Mouse (Mus musculus) ES-E14 (cell line): ENCODE measurements around the gene Iqgap1. TPM values are rescaled to one million over a fixed set of nuclear protein-coding genes. Genes with fewer than 3 reads are reported as not detected.

ENCODE experiments used
- DNase-seq: peaks from one replicate; pipeline ENCODE4 v3.0.0-alpha.2; 2013; ENCODE audit warnings: low read depth, low spot score
- H3K27ac ChIP-seq: 2 replicates; pipeline ENCODE4 v1.5.1; 2012; ENCODE audit warnings: low read depth, mild to moderate bottlenecking, low read length, moderate library complexity, mixed read lengths; ENCODE audit not compliant: poor library complexity, insufficient read depth, severe bottlenecking
- H3K36me3 ChIP-seq: 2 replicates; pipeline ENCODE4 v1.6.1; 2012; ENCODE audit warnings: mild to moderate bottlenecking, low read length, moderate library complexity, mixed read lengths; ENCODE audit not compliant: control insufficient read depth, poor library complexity, insufficient read depth, severe bottlenecking
- H3K4me1 ChIP-seq, 2 experiments: fragments of 150-350 bp in 1 of 2; sonication (generic) in 1 of 2; 2 replicates each; pipeline ENCODE4 v1.6.1; 2012; ENCODE audit warnings: low read length in 2 of 2, mild to moderate bottlenecking in 1 of 2, mixed read lengths in 1 of 2; ENCODE audit not compliant: control insufficient read depth in 2 of 2, insufficient read depth in 2 of 2, poor library complexity in 1 of 2
- H3K4me3 ChIP-seq, 2 experiments: fragments of 150-350 bp in 1 of 2; sonication (generic) in 1 of 2; 2 replicates each; pipeline ENCODE4 v1.5.1; 2012; ENCODE audit warnings: low read length in 2 of 2, low read depth in 1 of 2, mild to moderate bottlenecking in 1 of 2, mixed read lengths in 1 of 2; ENCODE audit not compliant: insufficient read depth in 1 of 2, poor library complexity in 1 of 2, severe bottlenecking in 1 of 2
- H3K9ac ChIP-seq: 2 replicates; pipeline ENCODE4 v1.6.1; 2012; ENCODE audit warnings: low read depth, mild to moderate bottlenecking, low read length, mixed read lengths; ENCODE audit not compliant: poor library complexity, insufficient read depth, severe bottlenecking
- H3K9me3 ChIP-seq: fragments of 150-350 bp; sonication (generic); 2 replicates; pipeline ENCODE4 v1.6.1; 2012; ENCODE audit warnings: low read depth, mild to moderate bottlenecking, low read length; ENCODE audit not compliant: control insufficient read depth, insufficient read depth
- CHD2 ChIP-seq: IDR thresholded peaks from 2 replicates; pipeline ENCODE4 v1.6.1; 2014; ENCODE audit warnings: mild to moderate bottlenecking, low read depth, low read length, inconsistent platforms
- HCFC1 ChIP-seq: IDR thresholded peaks from 2 replicates; pipeline ENCODE4 v1.6.1; 2012; ENCODE audit warnings: low read length, inconsistent platforms, borderline replicate concordance; ENCODE audit not compliant: insufficient read depth
- MAFK ChIP-seq: IDR thresholded peaks from 2 replicates; pipeline ENCODE4 v1.6.1; 2014; ENCODE audit warnings: mild to moderate bottlenecking, low read depth, low read length, inconsistent platforms; ENCODE audit not compliant: insufficient read depth
- ZC3H11A ChIP-seq: IDR thresholded peaks from 2 replicates; pipeline ENCODE4 v1.6.1; 2012; ENCODE audit warnings: low read depth, mild to moderate bottlenecking, inconsistent platforms, low read length, borderline replicate concordance
- ZNF384 ChIP-seq: IDR thresholded peaks from 2 replicates; pipeline ENCODE4 v1.6.1; 2012; ENCODE audit warnings: low read depth, low read length, inconsistent platforms
- in situ Hi-C, 2 experiments: fragments of 600-800 bp; cut with MboI; formaldehyde crosslinking; loops; one replicate each; pipeline ENCODE4 v1.15.1; 2025; ENCODE audit warnings: low sequenced_read_pairs in 2 of 2, inconsistent platforms in 1 of 2; ENCODE audit not compliant: unreplicated experiment in 2 of 2
- total RNA-seq: library from RNA; depleted of rRNA; stranded (reverse); fragments of 300-350 nt; gene quantifications from 2 replicates; pipeline ENCODE4 v1.2.3, GENCODE M21; 2012; rRNA removed

Gene Iqgap1
- total RNA-seq: 135 and 170 TPM in 2 replicates

DNA sequence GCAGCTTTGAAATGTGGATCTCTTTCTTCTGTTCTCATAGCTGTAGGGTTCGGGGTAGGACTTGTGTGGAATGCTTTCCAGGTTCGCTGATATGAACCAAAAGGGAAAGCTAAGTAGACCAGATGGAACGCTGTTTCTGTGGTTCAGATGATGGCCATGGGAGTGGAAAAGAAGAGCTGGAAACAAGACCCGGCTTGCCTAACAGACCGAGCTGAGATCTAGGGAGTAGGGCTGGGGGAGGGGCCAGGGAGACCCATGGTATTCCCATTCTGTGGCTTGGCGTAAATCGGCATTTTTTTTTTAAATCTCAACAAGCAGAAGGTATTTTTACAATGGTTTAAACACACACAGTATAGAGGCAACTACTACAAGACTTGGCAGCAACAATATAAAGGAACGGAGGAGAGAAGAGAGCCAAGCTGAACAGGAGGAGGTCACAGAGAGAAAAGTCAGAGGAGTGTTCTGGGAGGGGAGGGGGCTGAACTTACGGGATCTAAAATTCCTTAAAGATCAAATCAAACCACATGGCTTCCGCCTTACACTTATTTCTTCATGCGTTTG is at the start of gene Iqgap1:
Gene Iqgap1, minus strand, starts transcription at position 132 of the 561 bp plus-strand sequence.
- peak within 1 kb of the TSS; percentile 13 to 27; a peak in 2 of 4 replicates for H3K4me3 ChIP-seq
- no peak within 1 kb of the TSS; the same call in 1 of the 2 replicates for H3K27ac ChIP-seq
- no peaks in the 10 kb centered on the region for H3K36me3 ChIP-seq
- peaks cover 10 to 16% of the 10 kb centered on the region in 2 experiments for H3K4me1 ChIP-seq
- no peaks in the 10 kb centered on the region for H3K9me3 ChIP-seq
- H3K9ac ChIP-seq: peak within 1 kb of the TSS; percentile 48; the same call in 1 of the 2 replicates
- no peak for DNase-seq
- no peak for TF ChIP-seq ZNF384
- TF ChIP-seq MAFK: no peak
- TF ChIP-seq HCFC1: no peak
- no peak for TF ChIP-seq ZC3H11A
- in situ Hi-C loops: no loop called here

DNA sequence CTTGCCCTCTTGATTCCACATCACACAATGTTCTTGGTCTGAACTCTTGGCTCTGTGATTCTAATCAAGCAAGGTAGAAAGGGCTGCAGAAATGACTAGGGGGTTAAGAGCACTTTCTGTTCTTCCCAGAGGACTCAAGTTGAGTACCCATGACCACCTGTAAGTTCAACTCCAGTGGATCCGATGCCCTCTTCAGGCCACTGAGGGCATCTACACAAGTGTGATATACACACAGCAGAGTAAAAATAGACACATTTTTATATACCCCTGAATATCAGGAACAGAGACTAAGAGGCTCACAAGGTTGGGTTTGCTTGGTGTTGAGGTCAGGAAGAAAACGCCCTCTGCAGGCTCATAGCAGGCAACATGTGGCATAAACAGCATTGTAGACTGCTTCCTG is 47.9 kb upstream of the Iqgap1 start:
- Histone ChIP-seq H3K4me1 (peaks cover 0 to 2% of the 10 kb centered on the region in 2 experiments; a peak in 2 of 4 replicates), H3K9me3 (no peaks in the 10 kb centered on the region), H3K36me3 (no peaks in the 10 kb centered on the region), H3K4me3 (no peak overlapping the region), H3K27ac (no peak overlapping the region), H3K9ac (no peak overlapping the region)
- in situ Hi-C loops: no loop called here
- no peak for DNase-seq
- no peak for TF ChIP-seq ZNF384
- TF ChIP-seq CHD2: no peak
- TF ChIP-seq HCFC1: no peak
- no peak for TF ChIP-seq MAFK
- 0 out of 2 replicates have a peak, but pooled peaks have one; percentile 12 for TF ChIP-seq ZC3H11A

DNA sequence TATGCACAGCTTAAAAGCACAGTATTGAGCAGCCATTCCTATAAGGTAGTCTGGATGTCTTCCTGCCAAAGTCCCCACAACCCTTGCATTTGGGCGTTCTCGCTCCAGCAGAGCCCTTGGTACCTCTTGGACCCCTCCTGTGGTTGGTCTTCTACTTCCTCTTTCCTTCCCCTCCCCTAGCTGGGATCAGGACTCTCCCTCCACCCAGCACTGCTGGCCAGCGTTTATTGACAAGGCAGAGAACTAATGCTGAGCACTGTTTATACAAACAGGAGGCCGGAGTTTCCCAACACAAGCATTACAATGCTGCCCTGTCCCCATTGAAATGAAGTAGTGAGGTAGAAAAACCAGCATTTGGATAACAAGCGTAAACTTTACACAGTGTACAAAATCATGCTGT is 47.3 kb upstream of the Iqgap1 start:
- no peaks in the 10 kb centered on the region for H3K9me3 ChIP-seq
- no peak overlapping the region for H3K9ac ChIP-seq
- no peaks in the 10 kb centered on the region for H3K36me3 ChIP-seq
- H3K27ac ChIP-seq: no peak overlapping the region
- H3K4me1 ChIP-seq: peaks cover 0 to 2% of the 10 kb centered on the region in 2 experiments; a peak in 2 of 4 replicates
- no peak for DNase-seq
- no peak for TF ChIP-seq ZC3H11A
- TF ChIP-seq HCFC1: no peak
- TF ChIP-seq CHD2: no peak
- no peak for TF ChIP-seq ZNF384
- no peak for TF ChIP-seq MAFK
- in situ Hi-C loops: no loop called here
- no peak overlapping the region for H3K4me3 ChIP-seq

DNA sequence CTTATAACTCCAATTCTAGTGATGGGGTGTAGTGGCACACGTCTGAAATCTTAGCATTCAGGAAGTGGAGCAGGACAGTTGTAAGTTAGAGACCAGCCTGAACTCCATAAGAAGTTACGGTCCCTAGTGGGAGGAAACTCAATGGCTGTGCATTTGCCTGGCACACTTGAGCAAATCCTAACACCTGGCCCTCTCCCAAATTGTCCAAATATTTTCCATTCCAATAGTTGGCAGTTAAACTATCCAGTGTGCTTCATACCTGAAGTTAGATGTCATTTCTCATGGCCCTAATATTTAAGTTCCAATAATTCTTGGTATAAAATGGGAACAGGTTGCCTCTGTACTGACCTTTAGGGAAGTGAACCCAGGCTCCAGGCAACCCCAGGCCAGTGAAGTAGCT is 42.9 kb upstream of the Iqgap1 start:
- Histone ChIP-seq H3K9ac (no peak overlapping the region), H3K4me1 (peaks cover 0 to 4% of the 10 kb centered on the region in 2 experiments; a peak in 2 of 4 replicates), H3K4me3 (no peak overlapping the region), H3K9me3 (no peaks in the 10 kb centered on the region), H3K27ac (no peak overlapping the region), H3K36me3 (no peaks in the 10 kb centered on the region)
- TF ChIP-seq MAFK: no peak
- TF ChIP-seq HCFC1: no peak
- TF ChIP-seq CHD2: no peak
- TF ChIP-seq ZNF384: no peak
- TF ChIP-seq ZC3H11A: no peak
- no peak for DNase-seq
- in situ Hi-C loops: no loop called here
